Mouse (Mus musculus) telencephalon, adult 2 months (tissue): ENCODE data around the gene Prr15.

Experiments used
- DNase-seq: peaks from one replicate; pipeline ENCODE4 v3.0.0-alpha.2; 2011; ENCODE audit warnings: low read depth, low spot score

The Prr15 gene

DNA sequence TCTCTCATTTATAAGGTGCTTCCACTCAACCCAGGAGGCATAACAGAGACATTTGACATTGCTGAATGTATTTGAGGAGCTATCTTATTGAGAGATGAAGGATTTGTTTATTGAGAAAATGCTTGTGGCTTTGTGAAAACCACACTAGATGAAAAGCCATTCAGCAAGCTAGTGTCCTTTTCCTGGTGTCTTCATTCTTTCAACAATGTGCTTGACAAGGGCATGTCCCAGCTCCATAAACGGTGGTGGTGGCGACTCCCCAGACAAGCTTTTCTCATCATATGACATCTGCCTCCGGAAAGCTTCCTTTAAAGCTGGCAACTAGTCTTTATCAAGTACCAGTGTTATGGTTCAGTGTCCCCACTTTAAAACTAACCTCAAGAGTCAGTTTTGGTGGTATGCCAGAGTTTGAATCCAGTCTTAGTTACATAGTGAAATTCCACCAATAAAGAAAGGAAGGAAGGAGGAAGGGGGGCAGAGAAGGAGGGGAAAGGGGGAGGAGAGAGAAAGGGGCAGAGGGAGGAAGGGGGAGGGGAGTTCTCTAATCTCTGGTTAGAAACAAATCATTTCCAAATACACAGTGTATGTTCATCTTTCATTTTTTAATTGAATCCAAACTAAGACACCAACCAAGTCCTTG lies at the start of gene Prr15:
Gene Prr15, plus strand, starts transcription at position 590 of the 640 bp plus-strand sequence.
- no peak for DNase-seq

DNA sequence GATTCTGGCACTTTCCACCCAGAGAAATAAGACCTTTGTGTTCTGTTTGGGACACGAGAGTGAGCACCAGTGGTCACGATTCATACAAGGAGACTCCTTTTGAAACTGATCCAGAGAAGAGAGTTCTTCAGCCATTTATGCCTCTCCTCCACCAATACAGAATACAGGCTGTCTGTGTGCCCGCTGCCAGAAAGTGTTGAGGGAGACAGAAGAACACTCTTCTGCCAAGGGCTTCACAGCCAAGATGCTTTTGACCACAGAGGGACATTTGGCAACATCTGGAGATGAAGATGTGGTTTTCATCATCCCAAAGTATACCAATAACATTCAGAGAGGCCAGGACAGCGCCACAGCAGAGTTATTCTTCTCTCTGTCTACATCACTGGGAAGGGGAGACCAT lies 48.4 kb upstream of the Prr15 start:
- DNase-seq: no peak

DNA sequence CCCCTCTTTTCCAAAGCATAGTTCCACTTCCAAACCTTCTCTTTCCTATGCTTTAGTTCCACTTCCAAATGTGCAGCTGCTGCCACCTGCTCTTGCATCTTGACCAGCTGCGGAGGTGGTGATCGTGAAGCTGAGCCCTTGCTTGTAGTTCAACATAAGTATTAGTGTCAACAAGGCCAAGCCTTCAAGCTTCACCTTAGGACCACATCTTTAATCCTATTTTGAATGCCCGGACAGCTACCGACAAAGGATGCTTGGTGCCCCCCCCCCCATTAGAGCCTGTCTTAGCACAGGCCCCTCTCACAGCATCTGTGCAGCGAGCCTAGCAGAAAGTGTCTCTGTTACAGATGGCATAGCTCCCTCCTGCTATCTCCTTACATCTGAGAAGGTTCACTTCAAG lies 47.8 kb upstream of the Prr15 start:
- no peak for DNase-seq

DNA sequence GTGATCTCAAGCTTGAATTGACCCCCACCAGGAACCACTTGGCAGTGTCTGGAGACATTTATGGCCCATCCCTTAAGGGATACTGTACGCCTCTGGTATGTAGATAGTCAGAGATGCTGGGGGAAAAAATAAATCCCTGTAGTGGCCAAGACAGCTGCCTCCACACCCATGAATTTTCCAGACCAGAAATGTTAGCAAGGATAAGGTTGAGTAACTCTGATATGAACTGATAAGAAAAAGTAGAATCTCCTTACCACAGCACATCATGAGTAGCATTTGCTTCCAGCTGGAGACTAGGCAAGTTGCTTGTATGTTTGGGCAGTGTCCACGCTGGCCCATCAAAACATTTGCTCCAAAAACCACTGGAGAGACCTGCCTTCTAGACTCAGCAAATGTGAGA lies 47.0 kb upstream of the Prr15 start:
- no peak for DNase-seq

DNA sequence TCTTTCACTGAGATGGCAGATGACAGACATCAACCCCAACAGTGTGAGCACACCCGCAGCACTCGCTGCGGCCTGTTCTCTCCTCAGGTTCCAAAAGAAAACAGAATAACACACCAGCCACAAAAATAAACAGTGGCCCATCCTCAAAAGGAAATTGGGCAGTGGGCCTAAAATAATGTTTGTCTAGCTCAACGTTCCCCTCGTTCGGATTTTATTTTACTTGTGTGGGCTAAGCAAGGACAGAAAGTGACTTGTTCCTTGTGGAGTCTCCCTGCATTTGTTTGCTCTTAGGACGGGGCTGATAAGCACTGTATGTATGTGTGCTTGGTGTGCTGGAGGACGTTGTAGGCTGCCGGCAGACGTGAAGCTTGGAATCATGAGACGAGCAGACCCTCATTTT lies 46.2 kb upstream of the Prr15 start:
- no peak for DNase-seq

DNA sequence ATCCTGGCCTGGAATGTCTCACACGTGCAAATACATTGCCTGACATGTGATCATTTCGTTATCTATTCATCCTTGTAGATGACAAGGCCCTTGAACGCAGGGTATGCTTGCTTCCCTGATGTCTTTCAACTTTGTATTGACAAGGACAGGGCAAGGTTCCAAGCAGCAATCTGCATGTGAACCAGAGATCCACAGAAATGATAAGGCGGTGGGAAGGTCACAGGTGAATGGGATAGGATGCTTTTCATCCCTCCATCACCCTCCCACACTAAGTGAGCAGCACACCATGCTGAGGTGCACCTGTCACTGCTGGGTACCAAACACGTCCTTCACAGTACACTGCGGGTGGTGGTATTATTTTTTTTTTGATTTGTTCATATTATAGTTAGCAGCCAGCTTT lies 45.4 kb upstream of the Prr15 start:
- DNase-seq: no peak

DNA sequence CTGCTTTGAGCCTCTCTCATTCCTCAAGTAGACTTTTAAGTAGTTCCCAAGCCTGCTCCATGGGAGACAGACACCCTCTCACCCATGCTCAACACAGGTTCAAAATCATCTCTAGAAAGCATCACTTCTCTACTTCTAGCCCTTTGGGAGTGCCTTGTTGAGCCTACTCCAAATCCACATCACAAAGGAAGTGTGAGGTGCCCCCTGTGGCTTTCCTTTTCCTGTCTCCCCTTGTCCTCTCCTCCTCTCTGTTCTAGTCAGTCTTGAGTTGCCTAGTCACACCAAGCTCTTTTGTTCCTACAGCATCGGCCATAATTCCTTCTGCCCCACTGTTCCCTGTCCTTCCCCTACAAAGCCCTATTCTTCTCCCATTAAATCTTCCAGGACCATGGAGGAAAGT lies 42.3 kb upstream of the Prr15 start:
- no peak for DNase-seq

DNA sequence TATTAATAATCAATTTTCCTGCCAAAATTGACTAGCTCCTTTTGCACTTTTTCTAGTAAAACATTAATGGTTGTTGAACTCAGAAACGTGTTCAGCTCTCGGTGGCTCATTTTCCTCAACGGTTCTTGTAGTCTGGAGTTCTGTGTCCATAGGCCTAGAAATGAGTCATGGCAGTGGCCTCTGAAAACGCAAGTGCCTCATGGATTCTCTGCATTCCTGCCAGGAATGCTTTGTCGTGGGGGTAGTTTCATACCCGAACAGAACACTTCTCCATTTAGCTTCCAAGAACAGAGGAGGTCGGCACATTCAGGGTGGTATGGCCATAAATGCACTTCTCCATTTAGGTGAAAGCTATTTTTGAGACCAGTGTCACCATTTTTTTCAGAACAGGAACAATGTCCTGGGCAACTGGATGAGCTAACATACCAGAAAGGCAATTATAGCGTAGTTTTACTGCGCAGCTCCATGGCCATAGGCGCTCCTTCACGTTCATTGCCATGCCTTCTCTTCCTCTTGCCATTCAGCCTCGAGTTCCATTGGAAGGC lies 41.4 kb upstream of the Prr15 start:
- no peak for DNase-seq

DNA sequence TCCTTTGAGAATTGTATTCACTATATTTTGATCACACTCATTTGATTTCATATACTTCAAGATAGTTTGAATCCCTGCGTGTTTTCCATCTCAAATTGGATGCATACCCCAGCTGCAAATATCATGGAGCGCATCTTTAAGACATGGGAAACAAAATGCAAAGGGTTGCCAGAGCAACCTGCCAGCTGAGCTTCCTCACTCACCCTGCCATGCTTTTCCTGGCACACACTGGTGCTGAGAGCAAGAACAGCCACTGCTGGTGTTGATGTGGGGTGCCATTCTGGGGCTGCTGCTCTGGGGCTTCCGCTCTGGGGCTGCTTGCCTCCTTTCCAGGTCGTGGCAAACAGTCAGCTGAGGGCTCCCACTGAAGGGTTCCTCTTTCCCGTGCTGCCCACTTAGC lies 38.8 kb upstream of the Prr15 start:
- DNase-seq: no peak

DNA sequence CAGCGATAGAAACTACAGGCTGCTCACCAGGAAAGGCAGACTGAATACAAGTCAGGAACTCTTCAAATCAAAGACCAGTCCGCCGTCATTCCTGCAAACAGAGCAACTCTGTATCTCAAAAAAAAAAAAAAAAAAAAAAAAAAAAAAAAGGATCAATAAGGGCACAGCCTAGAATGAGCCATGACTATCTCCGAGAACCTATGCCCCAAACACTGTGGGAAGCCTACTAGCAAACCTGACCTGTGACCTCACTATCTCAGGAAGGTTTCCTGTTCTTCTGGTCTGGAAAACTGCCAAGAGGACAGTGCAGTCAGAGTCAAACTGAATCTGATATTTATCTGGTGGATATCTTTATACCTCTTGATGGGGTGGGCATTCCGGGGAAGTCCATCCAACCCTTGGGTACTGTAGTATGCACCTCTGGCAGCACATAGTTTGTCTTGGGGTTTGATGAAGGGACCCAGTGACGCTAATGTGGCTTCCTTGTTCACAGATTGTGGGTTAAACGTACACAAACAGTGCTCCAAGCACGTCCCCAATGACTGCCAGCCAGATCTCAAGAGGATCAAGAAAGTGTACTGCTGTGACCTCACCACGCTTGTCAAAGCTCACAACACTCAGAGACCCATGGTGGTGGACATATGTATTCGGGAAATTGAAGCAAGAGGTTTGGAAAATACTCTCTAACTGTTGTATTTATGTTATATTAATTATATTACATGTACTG lies 35.7 kb upstream of the Prr15 start:
- DNase-seq: no peak

DNA sequence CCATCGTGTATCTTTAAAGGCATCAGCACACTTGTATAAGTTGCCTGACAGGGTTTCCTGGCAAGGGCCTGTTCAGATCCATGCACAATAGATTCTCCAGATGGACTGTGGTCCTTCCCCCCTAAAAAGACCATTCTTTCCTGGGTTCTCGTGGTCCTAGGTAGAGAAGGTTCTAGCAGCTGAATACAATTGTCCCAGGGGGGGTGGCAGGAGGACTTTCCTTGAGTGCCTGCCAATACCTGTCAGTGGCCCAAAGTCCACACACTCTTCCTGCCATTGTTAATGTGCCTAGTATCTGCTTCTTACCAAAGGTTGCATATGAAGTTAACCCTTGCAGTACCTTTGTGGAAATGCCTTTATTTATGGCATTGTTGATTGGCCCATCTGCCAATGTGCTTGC lies 28.4 kb upstream of the Prr15 start:
- no peak for DNase-seq

DNA sequence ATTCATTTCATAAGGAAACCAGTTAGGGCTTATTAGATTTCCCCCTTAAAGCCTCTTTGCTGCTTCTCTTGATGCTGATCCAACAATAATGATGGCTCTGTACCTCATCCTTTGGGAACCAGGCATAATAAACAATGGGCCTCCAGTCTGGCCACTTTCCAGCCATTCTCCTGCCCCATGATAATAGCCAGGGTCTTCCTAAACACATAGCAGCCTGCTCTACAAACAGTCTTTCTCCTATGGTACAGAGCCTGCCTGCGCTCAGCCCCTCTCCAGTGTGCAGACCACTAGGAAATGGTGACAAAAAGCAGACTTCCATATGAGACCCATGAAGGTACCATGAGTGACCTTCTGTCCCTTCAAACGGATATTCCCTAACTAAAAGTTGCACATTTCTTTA lies 26.2 kb upstream of the Prr15 start:
- no peak for DNase-seq

DNA sequence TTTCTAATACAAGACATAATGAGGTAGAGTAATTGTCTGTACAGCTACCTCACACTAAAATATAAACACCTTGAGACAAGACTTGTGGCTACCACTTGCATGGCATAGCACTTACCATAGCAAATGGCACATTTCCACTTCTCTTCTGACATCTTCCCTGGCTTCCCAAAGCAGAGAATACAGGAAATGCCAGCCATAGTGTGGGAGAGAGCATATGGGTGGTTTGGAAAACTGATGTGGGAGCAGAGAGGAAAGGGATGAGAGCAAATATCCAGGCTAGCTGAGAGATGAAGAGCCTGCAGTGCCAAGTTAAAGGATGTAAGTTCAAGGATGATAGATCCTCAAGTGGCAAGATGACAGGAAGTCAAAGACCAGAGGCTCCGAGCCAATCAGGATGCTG lies 19.9 kb upstream of the Prr15 start:
- no peak for DNase-seq

DNA sequence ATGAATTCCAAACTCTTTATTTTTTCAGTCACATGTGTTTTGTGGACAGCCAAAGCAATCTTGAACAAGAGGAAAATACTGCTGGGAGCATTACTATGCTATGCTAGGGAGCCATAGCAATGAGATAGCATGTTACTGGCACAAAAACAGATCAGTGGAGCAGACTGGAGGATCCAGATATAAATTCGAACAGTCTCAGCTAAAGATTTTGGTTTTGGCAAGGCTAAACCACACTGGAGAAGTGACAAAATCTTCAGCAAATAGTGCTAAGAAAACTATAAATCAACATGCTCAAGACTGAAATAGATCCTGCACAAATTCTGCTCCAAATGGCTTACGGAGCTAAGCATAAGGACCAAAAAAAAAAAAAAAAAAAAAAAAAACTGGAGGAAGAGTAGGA lies 12.6 kb upstream of the Prr15 start:
- peak; percentile 67 for DNase-seq

DNA sequence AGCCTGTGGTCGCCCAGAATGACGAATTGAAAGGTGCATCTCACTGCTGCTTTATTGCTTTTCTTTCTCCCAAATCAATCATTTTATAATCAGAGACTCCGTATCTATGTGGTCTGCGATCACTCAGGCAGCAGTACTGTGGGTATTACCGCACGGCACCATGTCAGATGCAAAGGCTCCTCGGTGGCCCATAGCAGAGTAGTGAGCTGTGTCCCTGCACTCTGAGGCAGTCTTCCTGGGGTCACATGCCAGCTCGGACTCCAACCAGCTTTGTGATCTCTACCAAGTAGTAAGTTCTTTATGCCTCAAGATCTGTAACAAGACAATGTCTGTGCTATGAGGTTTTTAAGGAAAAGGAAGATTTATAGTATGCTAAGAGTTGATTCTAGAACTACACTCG lies 7.0 kb upstream of the Prr15 start:
- DNase-seq: no peak

DNA sequence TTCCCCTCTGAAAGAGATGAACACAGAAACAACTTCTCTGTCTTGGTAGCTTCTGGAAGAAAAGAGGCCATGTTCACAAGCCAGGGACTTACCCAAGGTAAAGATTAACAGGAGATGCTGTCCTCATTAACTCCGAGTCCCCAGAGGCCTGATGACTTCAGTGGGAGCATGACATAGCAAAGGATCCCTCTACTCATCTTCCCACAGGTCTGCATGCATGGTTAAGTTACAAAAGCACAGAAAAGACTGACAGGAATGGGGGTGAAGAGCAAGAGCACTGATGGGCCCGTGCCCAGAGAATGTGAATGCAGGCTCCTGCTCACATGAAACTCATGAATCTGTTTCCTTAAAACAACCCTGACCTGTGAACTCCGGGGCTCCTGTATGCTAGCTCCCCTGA lies 6.4 kb upstream of the Prr15 start:
- DNase-seq: no peak

DNA sequence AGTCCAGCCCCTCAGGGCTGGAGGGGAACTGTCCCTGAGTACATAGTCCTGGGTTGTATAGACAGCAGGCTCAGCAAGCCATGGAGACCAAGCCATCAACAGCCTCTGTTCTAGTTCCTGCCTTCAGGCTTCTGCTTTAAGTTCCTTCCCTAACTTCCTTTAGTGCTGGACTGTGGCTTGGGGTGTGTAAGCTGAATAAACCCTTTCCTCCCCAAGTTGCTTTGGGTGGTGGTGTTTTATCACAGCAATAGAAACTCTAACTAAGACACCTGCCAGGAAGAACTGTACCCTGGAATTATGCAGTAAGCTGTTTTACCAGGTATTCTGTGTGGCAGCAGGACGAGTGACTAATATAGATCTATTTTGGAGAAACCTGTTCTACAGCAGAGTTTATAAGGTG lies 5.4 kb upstream of the Prr15 start:
- DNase-seq: no peak

DNA sequence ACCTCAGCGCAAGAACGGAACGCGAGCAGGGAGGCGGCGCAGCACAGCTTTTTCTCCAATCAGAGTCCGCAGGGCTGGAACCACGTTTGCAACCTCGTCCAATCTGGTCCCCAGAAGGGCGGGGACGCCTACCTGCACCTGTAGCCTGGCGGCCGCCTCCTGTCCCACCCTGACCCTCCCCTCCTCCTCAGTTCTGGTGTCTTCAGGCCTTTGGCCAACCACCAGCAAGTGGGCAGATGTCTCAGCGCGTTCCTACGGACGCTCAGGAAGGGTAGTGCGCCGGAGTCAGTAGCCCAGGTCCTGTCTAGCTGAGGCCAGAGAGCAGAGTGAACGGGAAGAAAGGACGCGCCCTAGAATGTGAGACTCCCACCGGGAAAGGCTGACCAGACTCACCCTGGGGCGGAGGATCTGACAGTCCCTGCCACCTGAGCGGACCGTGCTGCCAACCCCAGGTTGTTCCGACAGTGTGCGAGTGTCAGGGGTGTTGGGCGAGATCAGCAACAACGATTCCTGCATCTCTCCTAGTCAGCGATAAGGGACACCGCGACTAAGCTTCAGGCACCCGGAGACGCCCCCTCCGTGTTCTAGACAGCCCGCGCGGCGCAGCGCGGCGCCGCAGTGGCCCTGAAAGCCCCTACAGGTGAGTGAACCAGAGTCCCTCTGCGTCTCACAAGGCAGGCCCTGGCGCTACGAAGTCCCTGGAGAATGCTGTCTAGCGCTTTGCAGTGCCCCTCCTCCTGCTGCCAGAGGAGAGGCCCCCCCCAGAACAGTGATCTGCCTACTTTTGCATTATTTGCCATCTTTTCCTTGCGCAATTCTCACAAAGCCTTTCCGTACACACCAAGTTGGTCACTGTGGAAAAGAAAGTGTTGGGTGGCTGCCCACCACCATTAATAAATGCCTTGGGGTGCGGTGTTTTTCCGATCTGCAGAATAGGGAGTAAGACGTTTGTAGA lies 1.3 kb downstream of the Prr15 start:
- no peak for DNase-seq

DNA sequence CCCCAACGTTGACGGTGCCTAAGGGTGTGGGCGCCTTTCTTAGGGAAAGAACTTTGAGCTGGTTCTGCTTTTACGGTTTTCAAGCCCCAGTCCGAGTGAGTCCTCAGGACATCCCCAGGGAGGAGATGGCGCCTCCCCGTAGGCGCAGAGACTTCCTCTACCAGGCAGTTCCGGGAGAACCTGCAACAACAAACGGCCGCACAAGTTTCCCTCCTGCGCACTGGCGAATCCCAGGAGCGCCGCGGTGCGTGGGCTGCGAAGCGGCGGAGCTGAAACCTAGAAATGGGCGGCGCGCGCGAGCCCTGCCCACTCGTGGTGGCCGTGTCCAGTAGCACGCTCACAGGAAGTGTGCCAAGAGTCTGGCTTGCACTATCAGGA lies 2.0 kb downstream of the Prr15 start:
- no peak for DNase-seq

DNA sequence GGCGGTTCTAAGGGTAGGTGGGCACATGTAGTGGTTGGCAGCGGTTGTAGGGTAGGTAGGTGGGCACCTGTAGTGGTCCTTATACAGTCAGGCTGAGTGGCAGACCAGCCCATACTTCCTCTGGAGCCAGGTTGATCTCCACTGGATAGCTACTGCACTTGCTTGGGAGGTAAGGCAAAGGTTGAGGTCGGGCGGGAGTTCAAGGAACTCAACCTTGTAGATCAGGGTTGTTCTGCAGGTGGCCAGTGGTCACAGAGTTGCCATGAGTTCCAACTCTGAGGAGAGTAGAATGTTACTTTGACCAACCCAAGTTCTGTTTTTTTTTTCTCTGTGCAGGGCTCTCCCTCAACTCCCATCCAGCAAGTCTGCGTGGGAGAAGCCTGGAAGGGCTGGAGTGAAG lies 3.1 kb downstream of the Prr15 start:
- no peak for DNase-seq

DNA sequence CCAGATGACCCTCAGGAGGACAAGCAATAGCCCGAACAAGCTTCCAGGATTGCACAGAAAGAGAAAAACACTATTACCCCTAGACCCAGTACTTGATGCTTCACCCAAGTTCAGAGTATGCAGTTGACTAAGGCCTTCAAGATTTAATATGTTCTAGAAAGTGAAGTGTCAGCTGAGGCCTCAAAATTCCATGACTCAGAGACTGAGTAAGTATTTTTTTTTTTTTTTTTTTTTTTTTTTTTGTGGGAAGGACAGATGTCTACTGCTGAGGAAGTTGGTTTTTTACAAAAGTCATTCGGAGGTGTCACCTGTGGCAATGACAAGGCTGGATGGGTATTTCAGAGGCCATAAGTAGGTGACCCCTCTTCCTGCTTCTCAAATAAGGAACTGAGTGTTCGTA lies 4.0 kb downstream of the Prr15 start:
- DNase-seq: no peak

DNA sequence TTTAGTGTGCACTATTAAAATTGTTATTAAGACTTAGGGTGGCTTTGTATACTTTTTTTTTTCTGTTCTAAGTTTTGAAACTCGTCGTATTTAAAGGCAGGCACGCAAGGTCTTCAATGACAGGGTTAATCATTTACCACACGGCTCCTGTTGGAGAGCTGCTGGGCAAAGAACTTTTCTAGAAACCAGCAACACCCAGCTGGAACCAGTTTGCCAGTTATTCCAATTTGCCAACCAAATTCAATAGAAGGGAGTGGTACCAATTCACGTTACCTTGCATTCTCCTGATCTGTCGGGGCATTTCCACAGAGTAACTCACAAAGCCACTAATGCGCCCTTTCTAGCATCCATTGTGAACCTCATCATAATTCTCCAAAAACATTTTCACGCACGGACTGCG lies 4.5 kb downstream of the Prr15 start:
- no peak for DNase-seq
